Mouse (Mus musculus): ENCODE data around the gene Plac8.

Gene Plac8

GRCm38 (mm10) chr5:100572069-100572468 lies at the start of gene Plac8:
TSS of gene Plac8 (minus strand) at chr5:100572245.
- in situ Hi-C loops (cut with MseI, MboI): loop anchor here (5.0 to 25.0 kb wide), 3 partner anchors 90 to 215 kb away; partner anchors contain the start of genes Helq (in 1 of the 2) and Mrps18c (in 1 of the 2)

GRCm38 (mm10) chr5:100620952-100621351 lies 48.9 kb upstream of the Plac8 start:
- in situ Hi-C loops (cut with MseI, MboI): no loop called here

DNA sequence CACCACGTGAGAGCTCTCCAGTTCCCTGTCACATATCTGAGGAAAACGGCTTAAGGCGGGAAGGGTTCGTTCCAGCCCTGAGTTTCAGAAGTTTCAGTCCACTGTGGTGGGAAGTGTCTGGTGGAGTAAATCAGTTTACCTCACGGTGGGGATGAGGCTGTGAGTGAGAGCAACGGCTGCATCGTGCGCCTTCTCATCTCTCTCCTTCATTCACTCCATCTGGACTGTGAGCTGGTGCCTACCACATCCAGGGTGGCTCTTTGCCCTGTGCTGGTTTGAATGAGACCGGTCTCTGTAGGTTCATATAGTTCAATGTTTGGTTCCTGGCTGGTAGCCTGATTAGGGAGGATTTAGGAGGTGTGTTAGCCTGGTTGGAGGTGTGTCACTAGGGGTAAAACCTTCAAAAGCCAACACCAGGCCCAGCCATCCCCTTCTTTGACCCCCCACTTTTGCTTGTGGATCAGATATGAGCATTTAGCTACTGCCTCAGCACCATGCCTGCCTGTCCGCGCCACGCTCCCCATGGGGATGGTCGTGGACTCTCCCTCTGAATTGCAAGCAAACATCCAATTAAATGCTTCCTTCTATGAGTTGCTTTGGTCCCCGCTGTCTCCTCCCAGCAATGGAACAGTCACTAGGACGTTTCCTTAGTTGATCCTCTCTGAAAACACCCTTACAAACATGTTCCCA lies 47.7 kb upstream of the Plac8 start:
- in situ Hi-C loops (cut with MseI, MboI): no loop called here

GRCm38 (mm10) chr5:100613896-100614768 lies 42.1 kb upstream of the Plac8 start:
- in situ Hi-C loops (cut with MseI, MboI): no loop called here

- in situ Hi-C loops (cut with MseI, MboI): no loop called here
Observed at GRCm38 (mm10) chr5:100607868-100608267, 35.8 kb upstream of the Plac8 start.

DNA sequence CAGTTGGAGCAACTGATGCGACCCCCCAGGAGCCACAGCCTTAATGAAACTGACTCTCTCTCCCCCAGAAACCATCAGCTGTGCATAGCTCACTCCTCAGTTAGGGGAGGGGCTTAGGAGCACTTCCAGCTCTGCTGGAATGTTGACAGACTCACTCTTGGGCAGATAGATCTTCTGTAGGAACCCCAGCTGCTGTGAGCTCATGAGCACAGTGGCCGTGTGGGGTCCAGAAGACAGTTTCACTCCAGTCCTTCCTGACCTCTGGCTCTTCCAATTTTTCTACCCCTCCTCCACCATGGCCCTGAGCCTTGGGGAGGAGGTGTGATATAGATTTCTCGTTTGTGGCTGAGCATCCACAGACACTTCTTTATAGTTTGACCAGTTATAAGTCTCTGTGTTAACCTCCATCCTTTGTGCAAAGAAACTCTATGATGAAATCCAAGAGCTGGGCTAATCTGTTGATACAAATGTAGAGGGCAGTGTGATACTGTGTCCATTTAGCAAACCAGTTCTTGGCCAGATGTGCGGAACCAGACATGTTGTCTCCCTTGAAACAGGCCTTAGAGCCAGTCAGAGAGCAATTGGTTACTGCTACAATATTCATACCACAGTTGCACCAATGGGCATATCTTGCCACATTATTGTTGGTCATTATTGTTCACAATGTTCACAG lies 35.2 kb upstream of the Plac8 start:
- in situ Hi-C loops (cut with MseI, MboI): no loop called here

DNA sequence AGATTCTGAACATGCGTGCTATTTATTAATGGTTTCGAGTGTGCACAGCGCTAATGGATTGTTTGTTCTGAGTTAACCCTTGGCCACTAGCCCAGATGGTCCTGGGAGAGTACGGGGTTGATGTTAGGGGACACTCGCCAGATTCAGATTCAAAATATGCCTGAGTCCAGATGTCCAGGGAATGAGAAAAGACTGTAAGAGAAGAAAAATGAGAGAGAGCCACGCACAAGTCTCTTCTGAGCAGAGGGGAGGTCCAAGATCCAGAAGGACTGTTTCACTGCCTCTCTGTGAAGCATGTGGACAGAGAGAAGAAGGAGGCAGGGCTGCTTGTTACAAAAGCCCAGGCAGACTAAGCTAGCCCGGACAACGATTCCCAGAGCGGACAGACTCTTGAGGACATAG lies 33.8 kb upstream of the Plac8 start:
- in situ Hi-C loops (cut with MseI, MboI): no loop called here

DNA sequence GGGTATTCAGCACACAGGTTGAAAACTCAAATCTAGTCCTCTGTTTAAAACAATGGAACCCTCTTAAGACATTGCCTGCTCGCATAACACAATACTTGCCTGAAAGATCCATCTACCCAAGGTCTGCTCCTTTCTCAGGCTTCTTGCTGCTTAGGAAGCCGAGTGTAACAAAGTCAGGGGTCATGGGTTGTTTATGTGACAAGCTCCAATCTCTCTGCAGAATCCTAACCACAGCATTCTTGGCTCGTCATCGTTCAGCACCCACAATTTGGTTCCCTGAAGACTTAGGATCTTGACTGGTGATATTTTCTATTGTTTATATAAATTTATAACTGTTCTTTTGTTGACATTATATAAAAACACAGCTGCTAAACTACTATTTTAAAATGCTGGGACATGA lies 32.0 kb upstream of the Plac8 start:
- in situ Hi-C loops (cut with MseI, MboI): no loop called here

DNA sequence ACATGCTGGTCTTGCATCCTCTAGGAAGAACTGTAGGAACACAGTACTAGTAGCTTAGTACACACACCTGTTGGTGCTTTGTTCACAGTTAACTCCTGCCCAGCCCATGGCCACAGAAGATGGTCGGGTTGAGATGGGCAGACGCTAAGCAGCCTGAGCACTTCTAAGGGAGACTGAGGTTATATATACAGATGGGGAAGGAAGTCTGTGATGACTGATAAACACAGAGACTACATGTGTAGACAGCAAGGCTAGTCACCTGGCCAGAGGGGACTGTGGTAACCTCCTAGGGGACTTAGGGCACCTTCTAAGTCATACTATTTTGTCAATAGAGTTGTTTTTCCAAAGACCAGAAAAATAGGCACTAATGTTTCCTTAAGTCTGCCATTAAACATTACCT lies 29.8 kb upstream of the Plac8 start:
- in situ Hi-C loops (cut with MseI, MboI): no loop called here

GRCm38 (mm10) chr5:100598961-100599463 lies 27.0 kb upstream of the Plac8 start:
- in situ Hi-C loops (cut with MseI, MboI): no loop called here

GRCm38 (mm10) chr5:100597886-100598485 lies 25.9 kb upstream of the Plac8 start:
- in situ Hi-C loops (cut with MseI, MboI): no loop called here

DNA sequence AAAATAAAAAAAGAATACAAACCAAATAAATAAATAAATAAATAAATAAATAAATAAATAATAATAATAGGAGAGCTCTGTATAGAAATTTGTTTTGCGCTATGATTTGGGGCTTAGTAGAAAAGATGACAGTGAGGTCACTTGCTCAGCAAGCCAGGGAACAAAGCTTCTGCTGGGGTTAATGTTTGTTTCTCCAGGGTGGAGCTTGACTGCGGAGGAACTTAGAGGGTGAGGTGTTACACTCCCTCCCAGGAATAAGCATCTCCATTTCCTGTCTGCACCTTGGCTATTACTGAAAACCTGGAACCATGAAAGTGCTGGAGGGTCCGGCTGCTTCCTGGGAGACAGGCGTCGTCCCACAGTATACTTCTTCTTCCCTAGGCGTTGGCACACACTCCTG lies 24.0 kb upstream of the Plac8 start:
- in situ Hi-C loops (cut with MseI, MboI): no loop called here

DNA sequence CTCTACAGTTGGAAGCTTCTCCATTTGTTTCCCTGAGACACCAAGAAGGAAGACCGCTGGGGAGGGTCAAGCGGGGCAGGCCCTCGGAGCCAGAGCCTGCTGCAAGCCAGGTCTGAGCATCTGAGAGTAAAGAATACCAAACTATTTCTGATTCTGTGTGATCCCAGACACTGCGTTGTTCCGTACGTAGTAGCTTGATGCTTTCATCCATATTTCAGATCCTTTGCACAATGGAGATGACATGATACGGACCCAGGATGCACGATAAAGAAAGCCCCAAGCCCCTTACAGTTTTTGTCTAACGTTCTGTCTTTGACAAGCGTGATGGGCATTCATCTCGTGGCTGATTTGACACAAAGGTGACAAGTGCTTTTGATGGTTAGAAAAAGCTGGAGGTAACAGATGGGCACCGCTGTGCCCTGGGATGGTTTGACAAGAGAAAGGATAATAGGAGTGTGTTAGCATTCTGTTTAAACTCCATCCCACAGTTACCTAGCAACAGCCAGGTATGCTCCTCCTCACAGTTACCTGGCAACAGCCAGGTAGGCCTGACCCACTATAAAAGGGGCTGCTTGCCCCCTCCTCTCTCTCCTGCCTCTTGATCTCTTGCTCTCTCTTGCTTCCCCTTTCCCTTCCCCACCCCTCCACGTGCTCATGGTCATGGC lies 22.9 kb upstream of the Plac8 start:
- in situ Hi-C loops (cut with MseI, MboI): no loop called here

DNA sequence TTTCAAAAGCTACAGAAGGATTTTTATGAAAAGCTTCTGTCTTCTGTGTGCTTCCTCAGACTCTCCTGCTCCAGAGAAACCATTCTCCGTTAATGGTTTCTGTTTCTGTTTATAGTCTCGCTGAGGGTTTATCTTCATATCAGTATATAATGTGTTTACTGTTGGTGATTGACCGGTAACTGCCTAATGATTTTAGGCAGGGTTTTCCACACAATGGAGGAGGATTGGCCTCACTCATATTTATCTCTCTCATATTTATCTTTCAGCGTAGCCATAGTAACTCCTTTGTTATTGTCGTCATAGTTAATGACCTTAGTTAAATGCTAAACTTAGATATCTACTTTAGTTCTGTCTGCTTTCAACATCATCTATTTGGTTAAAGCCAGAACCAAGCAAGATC lies 18.5 kb upstream of the Plac8 start:
- in situ Hi-C loops (cut with MseI, MboI): no loop called here

DNA sequence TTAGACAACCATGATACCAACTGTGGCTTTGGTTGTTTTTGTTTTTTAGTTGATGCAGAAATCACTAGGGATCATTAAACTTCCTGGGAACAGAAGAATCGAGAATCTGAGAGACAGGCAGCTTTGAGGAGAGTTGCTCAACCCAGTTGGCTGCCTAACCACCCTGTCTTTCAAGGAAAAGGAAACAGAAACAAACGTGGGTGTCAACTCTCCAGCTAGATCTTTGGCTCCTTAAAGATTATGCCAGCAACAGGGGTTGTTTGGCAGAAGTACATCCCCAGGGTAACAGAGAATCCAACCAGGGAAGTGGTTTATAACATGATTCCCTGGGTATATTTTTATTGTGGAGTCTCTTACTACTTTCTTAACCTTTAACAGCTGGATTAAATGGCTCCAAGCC lies 15.6 kb upstream of the Plac8 start:
- in situ Hi-C loops (cut with MseI, MboI): no loop called here

DNA sequence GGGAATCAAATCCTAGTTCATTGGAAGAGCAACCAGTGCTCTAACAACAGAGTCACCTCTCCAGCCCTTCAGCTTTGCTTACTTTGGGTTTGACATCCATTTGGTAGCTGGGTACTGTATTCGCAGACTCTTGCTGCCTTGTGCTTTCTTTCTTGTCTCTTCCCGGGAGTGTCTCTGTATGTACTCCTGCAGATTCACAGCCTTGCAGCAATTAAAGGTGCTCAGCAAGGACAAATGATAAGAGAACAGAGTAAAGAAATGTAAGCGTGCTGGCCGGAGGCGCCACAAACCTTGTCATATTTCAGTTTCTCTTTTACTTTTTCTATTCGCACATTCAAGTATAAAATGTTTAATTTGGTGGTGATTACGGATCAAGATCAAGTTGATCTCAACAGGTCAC lies 15.1 kb upstream of the Plac8 start:
- in situ Hi-C loops (cut with MseI, MboI): no loop called here

DNA sequence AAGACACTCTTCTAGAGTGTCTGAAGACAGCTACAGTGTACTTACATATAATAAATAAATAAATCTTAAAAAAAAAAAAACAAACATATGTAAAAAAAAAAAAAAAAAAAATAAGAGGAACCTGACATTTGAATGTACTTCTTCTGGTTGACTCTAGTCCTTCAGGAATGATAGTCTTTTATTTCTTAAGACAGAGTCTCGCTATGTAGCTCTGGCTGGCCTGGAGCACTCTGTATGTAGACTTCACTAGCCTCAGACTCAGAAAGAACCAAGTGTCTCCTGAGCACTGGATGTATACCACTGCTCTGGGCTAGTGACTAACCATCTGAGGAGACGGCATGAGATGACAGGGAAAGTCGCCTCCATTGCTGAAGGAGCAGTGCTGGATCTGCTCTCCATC lies 13.6 kb upstream of the Plac8 start:
- in situ Hi-C loops (cut with MseI, MboI): no loop called here

DNA sequence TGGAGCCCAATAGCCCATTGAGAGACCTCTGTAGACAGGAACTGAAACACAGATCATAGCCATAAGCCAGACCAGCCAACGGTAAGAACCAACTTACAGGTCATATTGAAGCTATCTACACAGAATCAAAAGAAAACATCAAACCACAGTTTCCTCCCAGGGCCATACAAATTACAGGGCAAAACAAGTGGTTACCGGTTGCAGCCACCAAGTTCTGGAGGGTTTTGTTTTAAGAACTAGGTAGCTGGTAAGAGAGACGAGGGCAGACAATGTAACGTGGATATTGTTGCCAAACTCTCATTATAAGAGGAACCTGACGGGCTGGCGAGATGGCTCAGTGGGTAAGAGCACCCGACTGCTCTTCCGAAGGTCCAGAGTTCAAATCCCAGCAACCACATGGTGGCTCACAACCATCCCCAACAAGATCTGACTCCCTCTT lies 13.2 kb upstream of the Plac8 start:
- in situ Hi-C loops (cut with MseI, MboI): no loop called here

DNA sequence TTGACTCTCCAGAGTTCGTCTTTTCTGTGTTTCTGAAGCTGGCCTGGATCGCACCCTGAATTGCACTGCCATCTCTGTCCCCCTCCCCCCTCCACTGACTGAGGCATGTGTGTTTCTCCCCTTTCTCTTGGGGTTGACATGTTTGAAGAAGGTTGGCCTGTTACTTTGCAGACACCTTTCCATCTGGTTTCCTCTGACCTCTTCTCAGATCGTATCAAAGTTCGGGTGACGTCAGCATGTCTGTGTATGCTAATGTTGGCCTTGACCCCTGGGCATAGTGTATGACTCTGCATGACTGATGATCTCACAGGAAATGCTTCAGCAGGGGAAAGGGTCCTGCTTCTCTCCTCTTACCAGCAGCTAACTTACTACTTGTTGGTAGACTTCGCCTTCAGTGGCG lies 11.0 kb upstream of the Plac8 start:
- in situ Hi-C loops (cut with MseI, MboI): no loop called here

DNA sequence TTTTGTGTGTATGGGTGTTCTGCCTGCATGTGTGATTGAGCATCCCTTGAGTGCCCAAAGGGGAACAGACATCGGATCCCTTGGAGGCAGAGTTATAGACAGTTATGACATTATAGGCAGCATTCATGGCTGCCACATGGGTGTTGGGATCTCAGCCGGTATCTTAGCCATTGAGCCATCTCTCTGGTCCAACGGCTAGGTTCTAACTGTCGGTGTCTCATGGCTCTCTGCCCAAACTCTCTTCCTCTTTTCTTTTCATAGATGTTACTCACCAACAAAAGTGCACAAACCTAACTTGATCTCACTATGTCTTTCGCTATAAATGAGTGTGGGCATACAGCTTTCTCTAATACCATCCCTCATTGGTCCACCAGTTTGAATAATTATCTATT lies 10.4 kb upstream of the Plac8 start:
- in situ Hi-C loops (cut with MseI, MboI): no loop called here

Measured in mouse trophoblast stem cell (cell line).